Mouse (Mus musculus): ENCODE measurements around the gene Supt4a.

Gene Supt4a

DNA sequence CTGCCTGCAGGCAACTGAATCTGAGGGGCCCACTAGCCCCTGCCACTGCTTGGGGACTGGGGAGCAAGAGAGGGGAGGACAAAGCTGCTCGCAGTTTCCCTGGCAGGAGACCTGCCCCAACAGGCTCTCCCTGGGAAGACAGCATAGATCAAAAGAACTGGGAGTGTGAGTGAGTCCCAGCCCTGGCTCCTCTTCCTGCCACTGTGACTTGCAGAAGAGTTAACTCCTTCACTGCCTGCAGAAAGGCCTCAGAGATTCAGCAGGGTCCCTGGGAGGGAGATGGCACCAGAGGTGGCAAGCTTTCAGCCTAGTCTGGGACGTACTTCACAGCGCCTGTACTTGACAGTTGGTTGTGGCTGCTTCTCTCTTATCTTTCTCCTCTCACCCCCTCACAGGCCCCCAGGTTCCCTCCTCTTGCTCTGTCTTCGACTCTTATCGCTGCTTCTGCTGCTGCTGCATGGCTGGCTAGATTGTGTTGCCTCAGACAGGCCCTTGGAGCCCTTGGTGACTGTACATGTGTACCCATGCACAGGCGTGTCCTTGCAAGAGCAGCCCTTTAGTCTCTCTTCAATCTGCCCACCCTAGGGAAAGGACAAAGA is 11.3 kb upstream of the Supt4a start:
- DNase-seq (ENCODE audit: low spot score), result no peak

GRCm38 (mm10) chr11:87727021-87727420 is 10.3 kb upstream of the Supt4a start:
- DNase-seq (ENCODE audit: low spot score), result no peak

DNA sequence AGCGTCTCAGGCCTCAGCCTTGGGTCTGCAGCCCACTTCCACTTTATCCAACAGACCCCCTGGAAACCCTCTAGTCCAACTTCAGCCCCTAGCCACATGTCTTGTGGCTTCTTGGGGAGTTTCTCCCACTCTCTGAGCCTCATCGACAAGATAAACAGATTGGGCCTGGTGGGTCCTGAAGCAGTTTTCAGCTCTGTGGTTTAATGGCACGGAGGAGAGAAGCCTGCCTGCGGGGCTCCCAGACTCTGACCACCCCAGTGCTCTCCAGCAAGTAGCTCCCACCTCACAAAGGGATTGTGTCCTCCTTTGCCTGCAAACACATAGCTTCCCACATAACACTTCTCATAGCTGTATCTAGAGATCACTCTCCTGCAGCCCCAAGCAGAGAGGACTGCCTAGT is 9.9 kb upstream of the Supt4a start:
- DNase-seq (ENCODE audit: low spot score), result no peak

GRCm38 (mm10) chr11:87728850-87729592 is 8.3 kb upstream of the Supt4a start:
- no peak for DNase-seq (ENCODE audit: low spot score)

GRCm38 (mm10) chr11:87729593-87730185 is 7.7 kb upstream of the Supt4a start:
- DNase-seq (ENCODE audit: low spot score), result no peak

DNA sequence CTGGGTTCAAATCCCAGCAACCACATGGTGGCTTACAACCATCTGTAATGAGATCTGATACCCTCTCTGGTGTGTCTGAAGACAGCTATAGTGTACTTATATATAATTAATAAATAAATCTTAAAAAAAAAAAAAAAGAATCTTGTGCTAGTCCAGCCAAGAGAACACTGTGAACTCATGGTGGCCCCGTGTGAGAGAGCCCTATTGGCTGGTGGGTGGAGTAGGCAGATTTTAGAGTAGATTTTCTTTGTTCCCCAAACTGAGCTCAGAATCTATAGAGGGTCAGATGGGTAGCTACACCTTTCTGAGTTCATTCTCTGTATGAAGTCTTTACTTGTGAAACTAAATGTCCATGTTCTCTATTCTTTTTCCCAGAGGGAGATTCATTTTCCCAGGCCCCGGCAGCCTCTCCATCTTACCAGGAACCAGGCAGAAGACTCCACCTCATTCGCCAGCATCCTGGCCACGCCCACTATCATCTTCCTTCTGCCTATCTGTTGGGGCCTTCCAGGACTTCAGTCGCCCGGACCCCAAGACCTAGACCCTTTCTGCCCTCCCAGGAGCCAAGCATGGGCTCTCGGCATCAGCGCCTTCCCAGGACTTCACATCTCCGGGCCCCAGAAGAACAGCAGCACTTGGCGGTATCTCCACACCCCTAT is 6.6 kb upstream of the Supt4a start:
- DNase-seq (ENCODE audit: low spot score), result no peak

DNA sequence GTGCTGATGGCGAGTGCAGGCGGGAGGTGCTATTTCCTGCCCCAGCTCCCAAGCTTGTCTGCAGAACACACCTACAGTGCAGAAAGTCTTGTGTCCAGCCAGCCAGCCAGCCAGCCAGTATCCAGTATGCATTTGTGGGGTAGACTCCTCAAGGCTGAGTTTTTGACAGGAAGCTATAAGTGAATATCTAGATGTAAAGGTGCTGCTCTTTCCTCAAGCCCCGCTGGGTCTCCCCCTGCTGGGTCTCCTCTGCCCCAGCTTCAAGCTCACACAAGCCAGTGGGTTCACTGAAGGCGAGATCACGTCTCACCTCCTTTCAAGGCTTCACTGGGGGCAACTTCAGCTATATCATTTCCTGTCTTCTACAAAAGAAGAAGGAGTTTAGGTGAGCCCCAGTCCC is 3.0 kb upstream of the Supt4a start:
- no peak for DNase-seq (ENCODE audit: low spot score)

GRCm38 (mm10) chr11:87735691-87736090 is 1.7 kb upstream of the Supt4a start:
- DNase-seq (ENCODE audit: low spot score), result no peak

- DNase-seq (ENCODE audit: low spot score), result peak; percentile 61
Measured at GRCm38 (mm10) chr11:87736647-87737134, 661 bp upstream of the Supt4a start.

- DNase-seq (ENCODE audit: low spot score), result no peak
Measured at GRCm38 (mm10) chr11:87743691-87744090, 6.3 kb downstream of the Supt4a start.

GRCm38 (mm10) chr11:87744964-87745363 is 7.6 kb downstream of the Supt4a start:
- no peak for DNase-seq (ENCODE audit: low spot score)

DNA sequence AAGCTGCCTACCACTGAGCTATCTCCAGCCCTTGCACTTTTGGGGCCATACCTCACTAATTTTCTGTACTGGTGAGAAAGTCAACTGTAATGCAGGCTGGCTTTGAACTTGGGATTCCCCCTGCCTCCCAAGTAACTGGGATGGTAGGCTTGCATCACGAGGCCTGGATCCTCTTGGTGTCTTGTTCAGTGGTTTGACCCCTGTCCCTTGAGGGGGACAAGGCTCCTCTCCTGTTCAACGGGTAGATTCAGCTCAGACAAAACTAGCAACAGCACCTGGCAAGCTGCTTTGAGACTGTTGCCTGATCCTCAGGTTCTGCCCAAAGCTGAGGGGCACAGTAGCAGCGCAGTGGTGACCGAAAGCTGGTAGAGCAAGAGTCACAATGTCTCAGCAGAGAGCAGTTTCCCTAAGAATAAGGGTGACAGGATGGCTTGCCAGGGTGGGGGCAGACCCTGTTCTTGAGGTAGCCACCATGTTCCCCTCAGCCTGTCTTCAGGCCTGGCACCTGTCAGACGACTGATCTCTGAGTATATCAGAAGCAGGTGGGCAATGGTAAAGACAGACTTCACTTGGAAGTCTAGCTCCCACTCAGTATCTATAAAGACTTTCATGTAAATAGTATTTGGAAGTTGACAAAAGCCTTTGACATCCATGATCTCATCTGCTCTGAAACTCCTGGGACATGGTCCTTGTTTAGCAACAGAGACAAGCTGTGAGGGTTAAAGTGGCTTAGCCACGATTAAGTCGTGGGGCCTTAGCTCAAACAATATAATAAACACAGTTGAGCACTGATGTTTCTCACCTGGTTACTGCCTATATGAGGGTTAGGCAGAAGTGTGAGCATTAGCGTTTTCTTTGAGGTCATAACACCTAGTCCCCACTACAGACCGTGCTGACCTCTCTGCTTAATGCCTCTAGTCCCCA is 8.5 kb downstream of the Supt4a start:
- no peak for DNase-seq (ENCODE audit: low spot score)

GRCm38 (mm10) chr11:87747312-87747711 is 10.0 kb downstream of the Supt4a start:
- DNase-seq (ENCODE audit: low spot score), result no peak

DNA sequence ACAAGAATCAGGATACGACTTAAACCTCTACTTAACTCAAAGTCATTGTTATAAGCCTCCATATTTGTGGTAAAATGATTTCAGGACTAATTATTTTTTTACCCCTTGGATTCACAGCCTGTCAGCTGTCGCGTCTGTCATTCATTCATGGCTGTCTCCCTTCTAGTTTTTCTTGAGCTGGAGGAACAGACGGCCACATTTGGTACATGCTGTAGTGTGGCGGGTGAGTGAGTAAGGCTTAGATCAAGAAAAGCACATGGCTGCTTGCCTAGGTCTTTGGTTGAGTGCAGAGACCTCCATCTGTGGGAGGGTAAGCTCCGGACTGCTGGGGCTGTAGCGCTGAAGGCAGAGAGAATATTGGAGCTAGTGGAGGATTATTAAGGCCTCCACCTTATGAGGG is 10.4 kb downstream of the Supt4a start:
- DNase-seq (ENCODE audit: low spot score), result no peak

DNA sequence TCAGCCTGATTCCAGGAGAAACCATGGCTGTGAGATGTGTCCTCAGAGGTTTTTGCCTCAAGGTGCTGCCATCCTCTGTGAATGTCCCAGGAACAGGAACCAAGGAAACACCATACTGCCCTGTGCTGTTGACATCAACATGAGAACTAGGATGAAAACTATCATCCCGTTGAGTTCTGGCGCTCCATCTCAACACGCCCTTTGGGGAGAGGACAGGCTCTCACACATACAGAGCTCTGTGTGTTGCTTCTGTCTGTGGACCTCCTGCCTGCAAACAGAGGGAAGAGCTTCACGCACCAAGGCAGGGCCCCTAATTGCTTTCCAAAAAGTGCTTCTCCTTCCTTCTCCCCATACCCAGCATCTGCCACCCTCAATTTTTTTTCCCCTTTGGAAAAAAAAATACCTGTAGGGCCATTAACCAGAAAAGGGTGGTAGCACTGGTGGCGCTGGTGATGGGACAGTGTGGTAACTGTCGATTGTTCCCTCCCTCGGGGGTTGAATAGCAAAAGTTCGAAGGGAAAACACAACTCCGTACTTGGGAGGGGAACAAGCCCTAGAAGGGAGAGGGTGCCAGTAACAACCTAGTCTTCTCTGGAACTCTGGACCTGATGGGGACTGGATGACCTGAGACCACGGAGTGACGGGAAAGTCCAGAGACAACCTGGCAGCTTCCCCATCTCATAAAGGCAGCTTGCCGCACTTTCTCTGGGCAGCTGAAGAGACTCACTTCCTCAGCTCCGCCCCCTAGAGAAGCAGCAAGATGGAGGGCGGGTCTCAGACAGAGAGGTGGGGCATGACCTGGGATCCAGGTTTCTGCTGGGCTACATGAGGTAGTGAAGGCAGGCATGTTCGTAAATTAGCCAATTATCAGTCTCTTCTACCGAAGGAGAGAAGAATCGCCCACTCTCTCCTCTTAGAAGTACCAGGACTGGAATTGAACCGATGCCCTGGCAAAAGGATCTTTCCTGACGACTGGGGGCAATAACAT is 11.1 kb downstream of the Supt4a start:
- DNase-seq (ENCODE audit: low spot score), result no peak

- DNase-seq (ENCODE audit: low spot score), result no peak
Measured at GRCm38 (mm10) chr11:87749192-87750042, 12.1 kb downstream of the Supt4a start.

DNA sequence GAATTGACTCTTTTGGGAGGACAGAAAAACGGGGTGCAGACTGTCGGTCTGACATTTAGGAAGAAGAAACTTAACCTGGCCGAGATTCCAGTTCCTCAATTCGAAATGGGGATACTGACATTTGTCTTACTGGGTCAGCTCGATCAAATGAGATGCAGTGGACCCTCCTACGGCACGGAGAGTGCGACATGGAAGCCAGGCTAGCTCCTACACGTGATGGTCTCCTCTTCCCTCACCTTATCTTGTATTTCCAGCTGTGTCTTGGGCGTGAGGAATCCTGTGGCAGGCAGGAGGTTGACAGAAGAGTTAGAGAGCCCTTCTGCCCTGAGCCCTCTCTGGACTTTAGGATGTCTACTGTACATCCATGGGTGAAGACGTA is 12.7 kb downstream of the Supt4a start:
- DNase-seq (ENCODE audit: low spot score), result no peak

DNA sequence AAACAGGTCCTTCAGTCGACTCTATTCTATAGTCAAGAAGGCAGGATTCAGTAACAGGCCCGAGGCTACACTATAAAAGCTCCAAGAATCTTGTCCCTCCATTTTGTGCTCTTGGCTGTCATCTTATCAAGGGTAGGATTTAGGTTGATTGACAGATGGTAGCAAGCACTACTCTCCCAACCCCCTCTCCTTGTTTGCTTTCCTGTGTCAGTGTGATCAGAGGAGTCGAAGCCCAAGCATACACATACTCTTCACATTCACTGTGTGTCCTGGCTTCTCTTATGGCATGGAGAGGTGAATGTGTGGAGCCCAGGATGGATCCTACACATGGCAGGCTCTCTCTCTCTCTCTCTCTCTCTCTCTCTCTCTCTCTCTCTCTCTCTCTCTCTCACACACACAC is 13.2 kb downstream of the Supt4a start:
- no peak for DNase-seq (ENCODE audit: low spot score)

DNA sequence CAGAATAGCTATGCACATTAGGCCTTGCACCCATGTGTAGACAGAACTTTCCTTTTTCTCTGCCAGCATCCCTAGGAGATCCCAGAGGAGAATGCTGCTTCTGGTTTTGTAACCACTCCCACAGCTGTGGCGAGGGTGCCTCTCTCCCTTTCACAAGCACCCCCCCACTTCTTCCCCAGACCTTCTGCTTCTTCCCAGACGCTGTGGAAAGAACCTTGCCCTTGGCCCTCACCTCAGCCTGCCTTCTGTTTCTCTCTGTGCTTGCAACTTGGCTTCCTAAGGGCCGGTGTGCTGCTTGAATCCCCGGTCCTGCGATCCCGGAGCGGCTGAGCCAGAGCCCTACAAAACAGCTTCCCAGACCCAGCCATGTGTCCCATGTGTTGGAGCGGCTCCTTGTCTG is 13.7 kb downstream of the Supt4a start:
- no peak for DNase-seq (ENCODE audit: low spot score)
